ENCODE assay signal across 22 mouse cellular contexts in the genomic region with DNA sequence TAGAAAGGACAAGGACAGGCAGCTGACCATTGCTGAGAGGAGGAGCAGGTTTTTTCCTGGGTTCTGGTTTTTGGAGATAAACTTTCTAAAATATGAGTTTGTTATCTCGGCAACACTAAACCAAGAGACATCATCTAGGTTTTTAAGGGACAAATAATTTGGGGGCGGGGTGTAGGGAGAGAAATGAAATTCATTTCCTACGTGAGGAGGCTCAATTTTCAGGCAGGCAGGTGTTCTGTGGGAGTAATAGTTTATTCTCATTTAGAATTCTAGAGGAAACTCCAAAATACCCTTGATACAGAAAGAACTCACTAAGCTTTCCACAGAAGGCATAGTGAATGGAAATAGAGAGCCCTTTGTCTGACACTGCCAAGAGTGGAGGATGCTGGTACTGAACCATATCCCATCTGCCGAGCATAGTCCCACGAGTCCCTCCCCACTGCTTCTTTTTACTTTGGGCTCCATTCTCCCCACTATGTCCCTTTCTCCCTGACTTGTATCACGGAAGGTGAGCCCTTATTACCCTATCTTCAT.
A peak's percentile ranks its signal among the peaks of the same experiment; 100 is the strongest.
DNase-seq lines count a peak whose midpoint lies in the region; ATAC-seq and TF ChIP-seq lines count a peak whose summit lies in the region.
"Had no signal": no experiment of that assay in that cellular context is flagged by ENCODE, and none has a peak within 500 bp of the region (broad histone marks: within the 10 kb centered on the region; RNA-seq: fewer than 3 reads in every experiment).

No protein-coding gene starts in this region.

- no peaks in the 10 kb centered on the region for H3K36me3 ChIP-seq in midbrain, embryonic 15.5 days (replicated peaks)
- H3K36me3 ChIP-seq: embryonic facial prominence, embryonic 15.5 days; G1E; heart, embryonic 15.5 days; limb, embryonic 15.5 days; neural tube, embryonic 12.5 days had no signal

- H3K4me1 ChIP-seq in cortical plate, adult 2 months (ENCODE audit: control insufficient read depth, insufficient read depth, low read length): peaks cover 22% of the 10 kb centered on the region
- H3K4me1 ChIP-seq in midbrain, embryonic 15.5 days: peaks cover 53% of the 10 kb centered on the region

- no peak overlapping the region for H3K4me3 ChIP-seq in cortical plate, adult 2 months (ENCODE audit: insufficient read depth, low read length)
- no peak overlapping the region for H3K4me3 ChIP-seq in midbrain, embryonic 15.5 days
- H3K4me3 ChIP-seq: embryonic facial prominence, embryonic 15.5 days; heart, embryonic 15.5 days; limb, embryonic 15.5 days; neural tube, embryonic 12.5 days had no signal

- DNase-seq in frontal cortex, postnatal 14 days (ENCODE audit: low spot score in 2 of 2): no peak
- peak; percentile 15 to 70 for DNase-seq in left cerebral cortex, postnatal 25 days (ENCODE audit: low spot score in 2 of 2)
- DNase-seq in left cerebral cortex, postnatal 4 days: no peak
- no peak for DNase-seq in heart, adult 11 months
- DNase-seq in cerebellum, postnatal 36 days: no peak
- DNase-seq: adrenal gland, postnatal 14 days; cerebellum, adult 11 months; cerebellum, postnatal 10 days; gastrocnemius, postnatal 14 days; heart, postnatal 4 days had no signal

- H3K27me3 ChIP-seq in midbrain, embryonic 15.5 days (replicated peaks): no peaks in the 10 kb centered on the region
- H3K27me3 ChIP-seq: embryonic facial prominence, embryonic 15.5 days; limb, embryonic 15.5 days; neural tube, embryonic 12.5 days had no signal

- intact Hi-C loops in left cerebral cortex, postnatal 25 days (cut with DNase I): loop anchor here (5.0 kb wide), 1 partner anchor 68 kb away; no protein-coding TSS in a partner anchor
- intact Hi-C loops in left cerebral cortex, postnatal 4 days (cut with DNase I): loop anchor here (5.0 kb wide), 1 partner anchor 668 kb away; no protein-coding TSS in a partner anchor

- no peaks in the 10 kb centered on the region for H3K9me3 ChIP-seq in midbrain, embryonic 15.5 days
- H3K9me3 ChIP-seq: embryonic facial prominence, embryonic 15.5 days; heart, embryonic 15.5 days; limb, embryonic 15.5 days; neural tube, embryonic 12.5 days had no signal

- no peak overlapping the region for H3K4me2 ChIP-seq in midbrain, embryonic 15.5 days
- H3K4me2 ChIP-seq: embryonic facial prominence, embryonic 15.5 days; heart, embryonic 15.5 days; limb, embryonic 15.5 days; neural tube, embryonic 12.5 days had no signal

- TF ChIP-seq POLR2A in cortical plate, adult 2 months (IDR thresholded peaks at IDR 0.05; ENCODE audit: extremely low read depth, insufficient read depth, low read length): no peak

- no peak overlapping the region for H3K9ac ChIP-seq in midbrain, embryonic 15.5 days
- H3K9ac ChIP-seq: embryonic facial prominence, embryonic 15.5 days; heart, embryonic 15.5 days; limb, embryonic 15.5 days; neural tube, embryonic 12.5 days had no signal

- peak; percentile 69 for ATAC-seq in frontal cortex, adult (ENCODE audit: low TSS enrichment)
- ATAC-seq in midbrain, embryonic 15.5 days (replicated peaks): no peak
- ATAC-seq: intestine, postnatal 0 days; lung, postnatal 0 days had no signal

- no peak for TF ChIP-seq CTCF in cortical plate, adult 2 months (IDR thresholded peaks at IDR 0.05; ENCODE audit: extremely low read depth, insufficient read depth, low read length)

- peak overlapping the region; percentile 8; the same call in 1 of the 2 replicates for H3K27ac ChIP-seq in cortical plate, adult 2 months (ENCODE audit: insufficient read depth, low read length)
- peak overlapping the region; percentile 70; the same call in 1 of the 2 replicates for H3K27ac ChIP-seq in midbrain, embryonic 15.5 days
- H3K27ac ChIP-seq: embryonic facial prominence, embryonic 15.5 days; heart, embryonic 15.5 days; kidney, postnatal 0 days; limb, embryonic 15.5 days; neural tube, embryonic 12.5 days; stomach, postnatal 0 days had no signal

- WGBS in midbrain, embryonic 15.5 days: 55% methylated on average over 6 of the region's 6 CpGs

Comparison
In these comparisons a context has a peak if more than half of its experiments do, and no peak if none do; other contexts are left out.
1. DNase-seq: peak in left cerebral cortex, postnatal 25 days (2 of 2); none in frontal cortex, postnatal 14 days (0 of 2), left cerebral cortex, postnatal 4 days (single experiment), heart, adult 11 months (single experiment) and cerebellum, postnatal 36 days (0 of 2).